1 mouse cellular context compared by ENCODE assay signal in genomic region chr19:46037243-46037924, GRCm38 (mm10).
TF ChIP-seq lines count a peak whose summit lies in the region.

No protein-coding gene starts in this region.

TF ChIP-seq in MEL, 35 proteins besides CTCF, POLR2A, EP300 and RAD21 (continued from another document):
- TF ChIP-seq KAT2A (conservative IDR thresholded peaks at IDR 0.05; ENCODE audit: low read depth, low read length) (0 out of 2 replicates have a peak, but pooled peaks have one; percentile 10), POLR2AphosphoS5 (IDR thresholded peaks at IDR 0.05; ENCODE audit: borderline replicate concordance, low read depth, low read length) (no peak), MAX (IDR thresholded peaks at IDR 0.05; ENCODE audit: low read length) (peak; percentile 79), RCOR1 (IDR thresholded peaks at IDR 0.05; ENCODE audit: low read depth, low read length) (peak; percentile 84), ZNF384 (IDR thresholded peaks at IDR 0.05; ENCODE audit: low read depth, low read length) (peak; percentile 4; the same call in 1 of the 2 replicates), ETS1 (IDR thresholded peaks at IDR 0.05; ENCODE audit: low read depth, low read length) (peak; percentile 86), UBTF (IDR thresholded peaks at IDR 0.05; ENCODE audit: borderline replicate concordance, insufficient read depth, low read depth, low read length) (no peak), ZC3H11A (IDR thresholded peaks at IDR 0.05; ENCODE audit: low read depth, low read length) (no peak), MYB (IDR thresholded peaks at IDR 0.05; ENCODE audit: low read depth, low read length) (peak; percentile 98), ZKSCAN1 (IDR thresholded peaks at IDR 0.05; ENCODE audit: low read depth, low read length) (no peak), GABPA (IDR thresholded peaks at IDR 0.05; ENCODE audit: low read depth, low read length) (no peak), MXI1 (IDR thresholded peaks at IDR 0.05; ENCODE audit: low read depth, low read length) (peak; percentile 86), TCF12 (IDR thresholded peaks at IDR 0.05; ENCODE audit: low read depth, low read length) (peak; percentile 94), SMC3 (IDR thresholded peaks at IDR 0.05; ENCODE audit: low read depth, low read length) (peak; percentile 24), ELF1 (IDR thresholded peaks at IDR 0.05; ENCODE audit: low read depth, low read length) (peak; percentile 92), POLR2AphosphoS2 (IDR thresholded peaks at IDR 0.05; ENCODE audit: low read length) (peak; percentile 90), TBP (IDR thresholded peaks at IDR 0.05; ENCODE audit: low read depth, low read length) (peak; percentile 86), CHD1 (IDR thresholded peaks at IDR 0.05; ENCODE audit: low read depth, low read length) (no peak), MAFK (IDR thresholded peaks at IDR 0.05; ENCODE audit: borderline replicate concordance, low read depth, low read length) (peak; percentile 68; the same call in 1 of the 2 replicates), BHLHE40 (IDR thresholded peaks at IDR 0.05; ENCODE audit: borderline replicate concordance, low read depth, low read length) (peak; percentile 91), NELFE (IDR thresholded peaks at IDR 0.05; ENCODE audit: low read depth, low read length) (peak; percentile 66), HCFC1 (IDR thresholded peaks at IDR 0.05; ENCODE audit: low read depth, low read length) (peak; percentile 71), ZMIZ1 (IDR thresholded peaks at IDR 0.05; ENCODE audit: low read depth, low read length) (peak; percentile 86; the same call in 1 of the 2 replicates), NRF1 (IDR thresholded peaks at IDR 0.05; ENCODE audit: insufficient read depth, low read depth, low read length, poor library complexity, severe bottlenecking) (no peak), USF1 (IDR thresholded peaks at IDR 0.05; ENCODE audit: low read depth, low read length) (0 out of 2 replicates have a peak, but pooled peaks have one; percentile 5), TAL1 (IDR thresholded peaks at IDR 0.05; ENCODE audit: low read length) (peak; percentile 95), GATA1 (IDR thresholded peaks at IDR 0.05; ENCODE audit: low read depth, low read length) (peak; percentile 96), CHD2 (IDR thresholded peaks at IDR 0.05; ENCODE audit: low read length) (peak; percentile 86), MAZ (IDR thresholded peaks at IDR 0.05; ENCODE audit: low read depth, low read length) (peak; percentile 96), JUND (IDR thresholded peaks at IDR 0.05; ENCODE audit: low read depth, low read length) (peak; percentile 83; the same call in 1 of the 2 replicates)
